Mouse (Mus musculus) right cerebral cortex, postnatal 36 days (tissue): ENCODE measurements around the gene Rab6a.

Source experiments
- DNase-seq, 2 experiments: peaks; one replicate each; pipeline ENCODE4 v3.0.0; 2022; ENCODE audit warnings: low spot score in 2 of 2, mixed read lengths in 1 of 2

The Rab6a gene

DNA sequence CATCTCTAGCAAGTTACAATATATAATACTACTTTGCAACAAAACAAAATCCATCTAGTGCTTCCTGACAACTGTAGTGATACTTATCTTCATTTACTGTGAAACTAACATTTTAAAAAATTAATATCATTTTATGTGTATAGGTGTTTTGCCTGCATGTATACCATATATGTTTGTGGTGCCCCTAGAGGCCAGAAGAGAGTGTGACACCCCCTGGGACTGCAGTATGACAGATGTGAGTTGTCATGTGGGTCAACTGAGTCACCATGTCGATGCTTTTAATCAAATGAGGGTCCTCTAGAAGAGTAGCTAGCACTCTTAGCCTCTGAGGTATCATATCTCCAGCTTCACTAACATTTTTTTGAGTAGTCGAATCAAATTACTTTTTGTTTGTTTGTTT is 15.1 kb downstream of the Rab6a start:
- DNase-seq, result no peak

GRCm38 (mm10) chr7:100624538-100624937 is 17.3 kb downstream of the Rab6a start:
- DNase-seq, result no peak

DNA sequence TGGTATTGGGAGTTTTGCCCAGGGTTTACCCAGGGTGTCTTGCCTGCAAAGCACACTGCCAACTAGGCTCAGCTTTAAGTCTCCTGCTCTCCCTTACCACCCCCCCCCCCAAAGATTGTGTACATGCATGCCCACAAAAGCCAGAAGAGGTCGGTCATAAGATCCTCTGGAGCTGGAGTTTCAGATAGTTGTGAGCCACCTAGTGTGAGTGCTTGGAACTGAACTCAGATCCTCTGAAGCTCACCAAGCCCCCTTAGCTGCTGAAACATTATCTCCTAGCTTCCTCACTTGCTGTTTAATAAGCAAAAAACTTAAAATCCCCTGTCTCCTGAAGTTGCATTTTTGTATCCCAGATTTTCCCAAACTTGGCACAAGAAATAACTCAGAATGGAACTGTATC is 30.4 kb downstream of the Rab6a start:
- no peak for DNase-seq

DNA sequence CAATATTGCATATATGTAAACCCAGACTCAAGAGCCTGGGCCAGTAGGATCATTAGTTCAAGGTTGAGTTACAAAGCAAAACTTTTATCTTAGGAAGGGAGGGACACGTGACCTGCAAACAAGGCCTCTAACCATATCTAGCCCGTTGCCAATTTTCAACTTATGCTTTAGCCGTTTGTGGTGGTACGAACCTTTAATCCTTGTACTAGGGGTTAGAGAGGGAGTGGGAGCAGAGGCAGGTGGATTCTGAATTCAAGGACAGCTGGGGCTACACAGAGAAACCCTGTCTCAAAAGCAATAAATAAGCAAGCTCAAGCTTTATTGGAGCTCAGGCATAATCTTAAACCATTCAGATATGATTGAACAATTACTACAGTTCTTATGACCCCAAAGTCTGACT is 35.2 kb downstream of the Rab6a start:
- DNase-seq, result no peak

DNA sequence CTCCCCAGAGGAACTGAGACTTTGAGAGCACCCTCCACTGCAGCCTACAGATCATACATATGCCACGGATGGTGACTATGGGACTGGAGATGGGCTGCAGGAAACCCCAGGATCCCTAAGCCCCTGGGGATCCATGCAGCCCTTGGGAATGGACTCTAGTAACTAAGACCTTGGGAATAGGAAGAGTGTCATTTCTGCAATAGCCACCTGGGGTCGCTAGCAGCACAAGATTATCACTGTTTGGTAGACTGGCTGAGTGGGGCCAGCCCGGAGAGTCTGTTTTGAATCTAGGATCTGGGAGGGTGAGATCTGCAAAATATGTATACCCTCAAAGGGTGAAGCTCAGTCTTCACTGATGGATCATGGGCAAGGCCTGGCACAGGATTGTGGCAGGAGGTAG is 37.9 kb downstream of the Rab6a start:
- DNase-seq, result peak; percentile 56 to 64

DNA sequence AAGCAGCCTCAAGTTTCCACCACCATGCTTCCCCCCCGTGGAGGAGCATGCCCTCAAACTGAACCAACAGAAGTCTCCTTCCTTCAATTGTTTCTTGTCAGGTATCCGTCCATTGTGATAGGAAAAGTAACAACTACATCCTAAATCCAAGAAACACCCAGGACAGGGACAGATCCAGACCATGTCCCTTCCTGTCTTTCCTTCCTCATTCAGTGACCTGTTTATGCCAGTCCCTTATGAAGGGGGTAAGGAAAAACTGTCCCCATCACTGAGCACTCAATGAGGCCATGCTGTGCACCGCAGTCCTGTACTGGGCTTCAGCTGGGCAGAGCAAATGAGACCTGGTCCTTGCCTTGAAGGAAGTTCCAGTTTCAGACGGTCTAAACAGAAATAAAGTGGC is 41.9 kb downstream of the Rab6a start:
- no peak for DNase-seq

GRCm38 (mm10) chr7:100649826-100650225 is 42.6 kb downstream of the Rab6a start:
- no peak for DNase-seq

DNA sequence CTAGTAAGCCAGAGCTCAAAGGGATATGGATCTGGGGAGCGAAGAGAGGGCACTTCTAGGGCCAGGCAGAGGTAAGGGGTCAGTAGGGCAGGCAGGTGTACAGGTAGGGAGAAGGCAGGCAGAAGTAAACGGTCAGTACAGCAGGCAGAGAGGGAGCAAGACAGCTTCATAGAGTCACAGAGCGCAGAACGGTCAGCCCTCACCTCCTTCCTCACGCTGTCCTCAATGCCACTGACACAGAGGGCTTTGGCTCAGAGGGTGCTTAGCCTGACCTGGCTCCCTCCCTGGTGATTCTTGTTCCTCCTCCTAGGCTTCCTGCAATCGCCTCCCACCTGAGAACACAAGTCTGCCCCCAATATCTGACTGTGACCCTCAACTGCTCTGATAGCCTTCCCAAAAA is 43.2 kb downstream of the Rab6a start:
- no peak for DNase-seq

DNA sequence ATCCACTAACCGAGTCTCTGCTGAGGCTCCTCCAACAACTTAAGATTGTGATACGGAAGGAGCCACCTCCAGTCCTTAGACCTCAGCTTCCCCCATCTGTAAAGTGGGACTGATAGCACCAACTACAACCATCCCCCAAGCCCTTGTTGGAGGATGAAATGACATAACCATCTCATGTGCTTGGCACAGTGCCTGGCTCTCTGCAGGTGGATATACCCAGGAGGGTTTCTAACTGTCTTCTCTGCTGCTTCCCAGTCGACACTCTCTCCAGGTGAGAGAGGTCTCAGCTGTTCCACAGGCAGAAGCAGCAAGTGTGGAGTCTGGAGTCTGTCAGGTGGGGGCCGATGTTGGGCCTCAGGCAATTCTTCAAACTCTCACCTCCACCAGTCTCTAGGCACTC is 43.8 kb downstream of the Rab6a start:
- DNase-seq, result no peak

DNA sequence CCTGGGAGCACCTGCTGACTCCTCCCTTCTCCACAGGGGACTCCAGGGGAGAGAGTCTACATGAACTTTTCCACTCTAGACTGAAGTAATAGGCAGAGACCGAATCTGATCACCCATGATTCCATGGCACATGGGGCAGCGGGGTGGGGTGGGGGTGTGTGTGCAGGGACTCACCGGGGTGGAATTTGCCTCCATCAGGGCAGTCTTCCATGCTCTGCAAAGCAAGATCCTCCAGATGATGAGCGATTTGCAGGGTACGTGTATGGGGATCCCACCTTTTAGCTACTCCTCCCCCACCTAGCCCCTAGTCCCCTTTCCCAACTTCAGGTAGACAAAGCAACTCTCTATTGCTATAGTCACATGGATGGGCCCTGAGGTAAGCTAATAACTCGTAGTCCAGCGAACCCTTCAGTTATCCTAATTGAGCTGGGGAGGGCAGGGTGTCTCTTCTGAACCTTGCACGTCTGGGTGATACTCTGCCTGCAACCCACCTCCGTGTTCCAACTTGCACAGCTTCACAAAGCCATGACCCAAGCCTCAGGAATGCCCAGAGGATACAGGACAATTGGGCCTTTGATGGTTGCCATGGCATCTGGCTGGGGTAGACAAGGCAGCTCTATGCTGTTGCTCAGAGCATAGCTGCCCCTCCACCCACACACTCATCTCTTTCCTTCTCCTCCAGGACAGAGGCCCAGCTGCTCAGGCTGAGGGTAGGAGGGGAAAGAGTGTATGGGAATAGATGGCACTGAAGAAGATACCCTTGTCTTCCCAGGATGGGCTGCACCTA is 46.5 kb downstream of the Rab6a start:
- DNase-seq, result peak in 1 of 2 experiments; percentile 56

GRCm38 (mm10) chr7:100654441-100654840 is 47.2 kb downstream of the Rab6a start:
- DNase-seq, result no peak

GRCm38 (mm10) chr7:100656739-100657138 is 49.5 kb downstream of the Rab6a start:
- DNase-seq, result no peak

GRCm38 (mm10) chr7:100658093-100658578 is 50.9 kb downstream of the Rab6a start:
- no peak for DNase-seq

DNA sequence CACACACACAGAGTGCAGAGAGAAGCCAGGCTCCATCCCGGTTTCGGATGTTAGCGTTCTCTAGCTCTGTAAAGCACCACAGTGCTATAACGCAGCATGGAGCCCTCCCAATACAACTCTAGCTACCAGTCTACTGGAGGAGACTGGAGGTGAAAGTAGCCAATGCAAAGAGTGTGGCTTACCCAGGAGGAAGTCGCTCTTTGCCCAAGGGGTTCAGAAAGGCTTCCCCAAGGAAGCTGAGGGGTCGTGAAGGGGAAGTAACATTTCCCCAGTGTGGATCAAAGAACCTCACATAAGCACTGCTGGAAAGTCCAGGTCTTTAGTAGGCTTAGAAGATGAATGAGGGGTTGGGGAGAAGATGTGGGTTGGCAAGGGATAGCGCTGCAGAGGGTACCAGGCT is 54.1 kb downstream of the Rab6a start:
- DNase-seq, result no peak

GRCm38 (mm10) chr7:100662231-100662630 is 55.0 kb downstream of the Rab6a start, which contains the start of gene Plekhb1:
Gene Plekhb1 (minus strand): TSS chr7:100662414.
- no peak for DNase-seq

- DNase-seq, result peak; percentile 75 to 79
Observed at GRCm38 (mm10) chr7:100663190-100663589, 56.0 kb downstream of the Rab6a start.

- no peak for DNase-seq
Observed at GRCm38 (mm10) chr7:100663729-100664304, 56.6 kb downstream of the Rab6a start.

DNA sequence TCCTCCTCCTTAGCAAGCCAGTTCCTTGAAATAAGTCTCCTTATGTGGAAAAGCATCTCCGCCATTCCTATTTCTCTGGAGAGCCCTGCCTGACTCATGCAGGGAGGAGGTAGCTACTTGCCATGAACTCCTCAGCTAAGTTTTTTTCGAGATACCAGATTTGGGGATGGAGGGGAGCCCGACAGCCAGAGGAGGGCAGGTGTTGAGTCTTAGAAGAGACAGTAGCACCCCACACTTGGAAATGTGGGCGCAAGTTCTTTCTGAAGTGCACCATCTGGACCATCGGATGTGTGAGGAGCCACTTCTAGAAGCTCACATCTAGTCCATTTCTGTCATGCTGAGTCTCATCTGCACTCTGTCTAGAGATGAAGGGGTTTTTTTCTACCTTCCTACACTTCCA is 63.4 kb downstream of the Rab6a start:
- DNase-seq, result peak; percentile 57 to 75

DNA sequence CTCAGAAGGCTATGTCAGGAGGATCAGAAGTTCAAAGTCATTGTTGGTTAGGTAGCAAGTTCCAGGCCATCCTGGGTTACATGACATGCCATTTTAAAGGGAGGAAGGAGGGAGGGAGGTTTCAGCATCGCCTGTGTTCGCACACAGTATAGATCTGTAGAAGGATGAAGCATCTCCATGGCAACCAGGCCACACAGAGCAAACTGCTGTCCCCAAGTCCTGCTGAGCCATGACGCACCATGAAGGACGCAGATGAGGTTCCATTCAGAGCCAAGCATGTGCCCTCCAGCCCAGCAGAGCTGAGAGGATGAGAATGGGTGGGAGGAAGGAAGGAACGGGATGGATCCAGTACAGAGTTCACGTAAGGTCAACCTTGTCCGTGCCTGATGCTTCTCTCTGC is 66.2 kb downstream of the Rab6a start:
- no peak for DNase-seq

GRCm38 (mm10) chr7:100674941-100675340 is 67.7 kb downstream of the Rab6a start:
- DNase-seq, result no peak

DNA sequence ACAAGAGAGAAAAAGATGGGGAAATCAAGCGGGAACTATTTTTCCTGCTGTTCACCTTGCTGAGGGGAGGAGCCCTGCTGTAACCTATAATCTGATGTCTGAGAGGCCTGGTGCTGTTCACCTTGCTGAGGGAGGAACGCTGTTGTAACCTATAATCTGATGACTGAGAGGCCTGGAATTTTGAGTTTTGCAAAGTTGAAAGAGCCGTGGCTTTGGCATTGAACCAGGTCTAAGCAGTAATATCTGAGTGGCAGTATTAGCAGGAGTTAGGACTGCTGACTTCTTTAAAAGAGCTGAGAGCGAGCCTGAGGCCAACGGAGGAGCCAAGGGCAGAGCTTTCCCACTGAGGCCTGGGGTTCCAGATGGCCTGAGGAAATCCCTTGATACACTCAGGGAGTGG is 70.8 kb downstream of the Rab6a start:
- DNase-seq, result no peak

DNA sequence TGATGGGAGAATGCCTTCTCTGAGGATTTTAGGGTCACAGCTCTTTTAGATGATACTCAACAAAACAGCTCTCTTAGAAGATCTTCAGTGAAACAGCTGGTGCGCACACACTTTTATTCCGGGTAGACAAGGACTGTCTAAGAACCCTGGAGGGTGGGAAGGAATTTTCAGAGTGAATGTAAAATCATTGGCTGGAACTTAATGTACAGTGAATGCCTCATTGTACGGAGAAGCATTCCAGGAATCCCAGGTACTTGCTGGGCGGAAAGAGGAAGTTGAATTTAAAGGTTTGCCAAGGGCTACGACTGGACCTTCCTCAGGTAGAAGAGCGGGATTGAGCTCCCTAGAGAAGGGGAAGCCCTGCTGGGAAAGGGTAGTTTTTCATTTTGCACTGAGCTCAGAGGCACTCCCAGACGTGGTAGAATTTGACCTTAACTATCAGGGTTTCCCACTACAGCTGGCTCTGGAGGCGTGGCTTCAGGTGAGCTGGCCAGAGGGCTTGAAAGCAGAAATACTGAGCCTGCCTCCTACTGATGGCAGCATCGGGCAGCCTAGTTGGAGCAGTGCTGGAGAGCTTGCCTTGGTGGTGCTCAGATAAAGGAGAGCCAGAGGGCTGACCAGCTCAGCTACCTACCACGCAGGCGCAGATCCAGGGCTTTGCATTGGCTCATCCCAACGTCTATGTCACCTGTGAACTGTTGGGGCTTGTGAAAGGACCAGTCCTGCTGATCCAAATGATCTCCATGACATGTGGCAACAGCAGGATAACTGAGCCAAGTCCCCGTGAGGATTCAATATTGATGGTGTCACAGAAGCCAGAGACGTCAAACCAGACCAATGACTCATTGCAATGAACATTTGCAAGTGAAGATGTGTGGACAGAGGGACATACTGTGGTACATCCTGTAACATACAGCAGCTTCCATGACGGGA is 72.0 kb downstream of the Rab6a start:
- no peak for DNase-seq
